Mouse (Mus musculus) olfactory bulb, adult 2 months (tissue): Measurements from ENCODE around the gene Ppp2r1b.

Experiments
- CTCF ChIP-seq: fragments of 200-500 bp; IDR thresholded peaks from 2 replicates; pipeline ENCODE4 v1.5.1; 2012; ENCODE audit warnings: low read depth, mild to moderate bottlenecking, low read length, moderate library complexity; ENCODE audit not compliant: insufficient read depth
- POLR2A ChIP-seq: fragments of 200-500 bp; IDR thresholded peaks from 2 replicates; pipeline ENCODE4 v1.6.1; 2012; ENCODE audit warnings: mild to moderate bottlenecking, low read depth, low read length, moderate library complexity; ENCODE audit not compliant: insufficient read depth

DNA sequence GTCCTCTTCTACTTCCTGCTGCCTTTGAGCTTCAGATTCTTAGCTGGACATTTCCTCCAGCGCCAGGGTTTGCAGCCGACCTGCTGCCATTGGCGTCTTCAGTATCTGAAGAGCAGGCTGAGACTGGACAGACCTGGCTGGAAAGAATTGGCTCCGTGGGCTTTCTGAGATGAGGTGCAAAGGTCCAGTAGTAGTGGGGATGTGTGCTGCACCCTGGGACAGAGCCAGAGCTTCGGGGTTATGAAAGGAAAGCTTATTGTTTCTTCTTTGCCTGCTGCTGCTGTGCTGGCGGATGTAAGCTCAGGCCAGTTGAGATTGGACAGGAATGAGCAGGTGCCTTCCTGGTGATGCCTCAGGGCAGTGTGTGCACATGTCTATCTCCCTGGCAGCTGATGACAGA lies 28.9 kb downstream of the Ppp2r1b start:
- no peak for TF ChIP-seq CTCF
- no peak for TF ChIP-seq POLR2A
